8 mouse cellular contexts compared by ENCODE assay signal in genomic region chr7:45524841-45525621, GRCm38 (mm10). TPM values are rescaled to one million over a fixed set of nuclear protein-coding genes. Genes with fewer than 3 reads are reported as not detected.
A peak's percentile ranks its signal among the peaks of the same experiment; 100 is the strongest.
DNase-seq lines count a peak whose midpoint lies in the region; ATAC-seq lines count a peak whose summit lies in the region.

No protein-coding gene starts in this region.

- peak overlapping the region; percentile 84 for H3K4me2 ChIP-seq in heart, embryonic 15.5 days
- peak overlapping the region; percentile 95 for H3K4me2 ChIP-seq in midbrain, embryonic 11.5 days

- peaks cover 43% of the 10 kb centered on the region for H3K4me1 ChIP-seq in heart, embryonic 15.5 days (replicated peaks)
- peaks cover 8% of the 10 kb centered on the region for H3K4me1 ChIP-seq in midbrain, embryonic 11.5 days (ENCODE audit: control insufficient read depth, insufficient read depth, low read length)

- H3K9me3 ChIP-seq in heart, embryonic 15.5 days (replicated peaks): no peaks in the 10 kb centered on the region
- no peaks in the 10 kb centered on the region for H3K9me3 ChIP-seq in midbrain, embryonic 11.5 days (ENCODE audit: control insufficient read depth, low read length)

- peak; percentile 82 for DNase-seq in spleen, adult 12 weeks (ENCODE audit: low spot score)
- no peak for DNase-seq in spleen, adult 18-20 months
- peak; percentile 33 to 49 for DNase-seq in cerebellum, postnatal 25 days
- peak; percentile 27 to 54 for DNase-seq in kidney, postnatal 25 days
- DNase-seq in midbrain, embryonic 11.5 days (ENCODE audit: low spot score, missing footprints): no peak
- DNase-seq in layer of hippocampus, postnatal 25 days (ENCODE audit: extremely low spot score in 1 of 2, low spot score in 1 of 2): no peak
- DNase-seq in left cerebral cortex, adult 18-20 months (ENCODE audit: low spot score in 2 of 2): no peak

- WGBS in heart, embryonic 15.5 days: 12% methylated on average over 12 of the region's 12 CpGs
- WGBS in midbrain, embryonic 11.5 days: 28% methylated on average over 12 of the region's 12 CpGs

- peaks cover 17% of the 10 kb centered on the region for H3K36me3 ChIP-seq in heart, embryonic 15.5 days
- H3K36me3 ChIP-seq in midbrain, embryonic 11.5 days (ENCODE audit: control insufficient read depth, insufficient read depth, low read length): no peaks in the 10 kb centered on the region

- peak overlapping the region; percentile 98 for H3K27ac ChIP-seq in heart, embryonic 15.5 days
- H3K27ac ChIP-seq in midbrain, embryonic 11.5 days (ENCODE audit: low read depth, low read length): no peak overlapping the region; the same call in 1 of the 2 replicates

- ATAC-seq in heart, embryonic 15.5 days (replicated peaks; ENCODE audit: insufficient number of reproducible peaks, insufficient read depth, low FRiP score, low read depth): no peak
- ATAC-seq in midbrain, embryonic 11.5 days (ENCODE audit: low FRiP score): no peak

- H3K9ac ChIP-seq in heart, embryonic 15.5 days: peak overlapping the region; percentile 91
- peak overlapping the region; percentile 79 for H3K9ac ChIP-seq in midbrain, embryonic 11.5 days (ENCODE audit: low read length)

- H3K27me3 ChIP-seq in heart, embryonic 15.5 days: no peaks in the 10 kb centered on the region
- no peaks in the 10 kb centered on the region for H3K27me3 ChIP-seq in midbrain, embryonic 11.5 days (ENCODE audit: control insufficient read depth, insufficient read depth, low read length)

- H3K4me3 ChIP-seq in heart, embryonic 15.5 days: peak overlapping the region; percentile 95
- H3K4me3 ChIP-seq in midbrain, embryonic 11.5 days (ENCODE audit: low read depth, low read length): peak overlapping the region; percentile 73

RNA-seq across cellular contexts. Expression of gene Ppp1r15a, which starts 1.0 kb away (rescaled TPM):
- 25.3 and 37.6 TPM in 2 replicates for polyA plus RNA-seq in heart, embryonic 15.5 days (2015; fragmentation: Nextera tagmentation; extraction: Ambion mirVana)
- polyA plus RNA-seq in midbrain, embryonic 11.5 days (2014; fragmentation: Nextera tagmentation; extraction: Ambion mirVana): 16.3 and 17.1 TPM in 2 replicates
- total RNA-seq in layer of hippocampus, postnatal 25 days (2021): 10 to 100 TPM; 19.6 to 21.6 TPM
- total RNA-seq in left cerebral cortex, adult 18-20 months (2021): 10 to 100 TPM; 23.1 to 25.9 TPM

RNA-seq across cellular contexts. Expression of gene Plekha4, which starts 1.1 kb away (rescaled TPM):
- polyA plus RNA-seq in heart, embryonic 15.5 days (2015; fragmentation: Nextera tagmentation; extraction: Ambion mirVana): 1.0 and 2.6 TPM in 2 replicates
- 0.08 and 0.26 TPM in 2 replicates for polyA plus RNA-seq in midbrain, embryonic 11.5 days (2014; fragmentation: Nextera tagmentation; extraction: Ambion mirVana)
- total RNA-seq in layer of hippocampus, postnatal 25 days (2021): under 1 TPM; 0.47 TPM
- total RNA-seq in left cerebral cortex, adult 18-20 months (2021): 1 to 10 TPM; 6.1 to 8.2 TPM

RNA-seq across cellular contexts. Expression of gene Nucb1, which starts 14.8 kb away (rescaled TPM):
- polyA plus RNA-seq in heart, embryonic 15.5 days (2015; fragmentation: Nextera tagmentation; extraction: Ambion mirVana): 144 and 177 TPM in 2 replicates
- 83.7 and 84.8 TPM in 2 replicates for polyA plus RNA-seq in midbrain, embryonic 11.5 days (2014; fragmentation: Nextera tagmentation; extraction: Ambion mirVana)
- total RNA-seq in layer of hippocampus, postnatal 25 days (2021): 100 to 1,000 TPM; 102 to 105 TPM
- total RNA-seq in left cerebral cortex, adult 18-20 months (2021): 100 to 1,000 TPM; 111 to 112 TPM

RNA-seq across cellular contexts. Expression of gene Hsd17b14, which starts 29.7 kb away (rescaled TPM):
- 0.24 and 0.82 TPM in 2 replicates for polyA plus RNA-seq in heart, embryonic 15.5 days (2015; fragmentation: Nextera tagmentation; extraction: Ambion mirVana)
- 0.10 and 0.12 TPM in 2 replicates for polyA plus RNA-seq in midbrain, embryonic 11.5 days (2014; fragmentation: Nextera tagmentation; extraction: Ambion mirVana)
- under 1 TPM in 1 of 2 experiments, not detected in 1; 0.54 TPM for total RNA-seq in layer of hippocampus, postnatal 25 days (2021)
- total RNA-seq in left cerebral cortex, adult 18-20 months (2021): under 1 TPM; 0.37 to 0.56 TPM

RNA-seq across cellular contexts. Expression of gene Dhdh, which starts 36.4 kb away (rescaled TPM):
- polyA plus RNA-seq in heart, embryonic 15.5 days (2015; fragmentation: Nextera tagmentation; extraction: Ambion mirVana): 4.0 and 4.1 TPM in 2 replicates
- polyA plus RNA-seq in midbrain, embryonic 11.5 days (2014; fragmentation: Nextera tagmentation; extraction: Ambion mirVana): 3.2 and 3.9 TPM in 2 replicates
- total RNA-seq in layer of hippocampus, postnatal 25 days (2021): 1 to 10 TPM; 3.1 to 5.7 TPM
- 1 to 10 TPM; 3.9 to 4.7 TPM for total RNA-seq in left cerebral cortex, adult 18-20 months (2021)

Comparison
In these comparisons a context has a peak if more than half of its experiments do, and no peak if none do; other contexts are left out.
1. DNase-seq: peak in spleen, adult 12 weeks (single experiment), cerebellum, postnatal 25 days (2 of 2) and kidney, postnatal 25 days (2 of 2); none in spleen, adult 18-20 months (0 of 2), midbrain, embryonic 11.5 days (single experiment), layer of hippocampus, postnatal 25 days (0 of 2) and left cerebral cortex, adult 18-20 months (0 of 2).
2. RNA of gene Plekha4, which starts 1.1 kb away (total RNA-seq): 6.1 to 8.2 TPM in left cerebral cortex, adult 18-20 months; 0.47 TPM in layer of hippocampus, postnatal 25 days; every median in the first group is over 4 times any median in the second.